Mouse (Mus musculus): Measurements from ENCODE around the gene Vmn2r91. TPM values are rescaled to one million over a fixed set of nuclear protein-coding genes. Genes with fewer than 3 reads are reported as not detected.
"Not testable (repeated sequence)": the region's sequence is repeated elsewhere in the genome, so short reads cannot be mapped to it uniquely, and the experiment has no call there.

The Vmn2r91 gene
- not detected for total RNA-seq (2021)
- long read RNA-seq, experiment 1, result 0 reads
- long read RNA-seq, experiment 2, result 0 reads

DNA sequence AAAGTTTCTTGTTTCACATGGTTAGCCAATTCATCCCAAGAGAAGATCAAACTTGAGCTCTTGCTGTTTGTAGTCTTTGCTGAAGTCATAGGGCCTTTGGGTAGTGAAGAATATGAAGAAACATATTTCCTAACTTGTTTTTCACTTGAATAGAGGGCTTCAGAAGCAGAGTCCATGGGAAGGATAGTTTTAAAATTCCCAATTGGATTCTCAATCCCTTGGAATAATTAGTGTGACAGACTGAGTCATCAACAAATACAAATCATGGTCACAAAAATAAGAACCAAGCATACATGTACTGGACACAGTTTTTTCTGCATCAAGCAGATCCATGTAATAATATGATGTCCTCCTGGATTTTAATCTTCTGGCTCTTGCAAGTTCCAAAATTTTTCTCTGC lies at the start of gene Vmn2r91:
Vmn2r91 (plus strand) TSS at position 301 of the 400 bp plus-strand sequence.
- not testable (repeated sequence) for H3K4me3 ChIP-seq; H3K27ac ChIP-seq; DNase-seq (ENCODE audit: low spot score in 2 of 2)

DNA sequence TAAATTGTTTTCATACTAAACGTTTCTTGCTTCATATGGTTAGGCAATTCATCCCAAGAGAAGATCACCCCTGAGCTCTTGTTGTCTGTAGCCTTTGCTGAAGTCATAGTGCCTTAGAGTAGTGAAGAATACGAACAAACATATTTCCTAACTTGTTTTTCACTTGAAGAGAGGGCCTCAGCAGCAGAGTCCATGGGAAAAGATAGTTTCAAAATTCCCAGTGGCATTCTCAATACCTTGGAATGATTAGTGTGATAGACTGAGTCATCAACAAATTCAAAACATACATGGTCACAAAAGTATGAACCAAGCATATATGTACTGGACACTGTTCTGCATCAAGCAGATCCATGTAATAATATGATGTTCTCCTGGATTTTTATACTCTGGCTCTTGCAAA lies 35.7 kb upstream of the Vmn2r91 start, which contains the start of gene Vmn2r124:
Vmn2r124 (plus strand) TSS at position 301 of the 400 bp plus-strand sequence.
- DNase-seq (ENCODE audit: low spot score in 2 of 2), result no peak
- no peak for TF ChIP-seq CTCF (conservative IDR thresholded peaks at IDR 0.05)
- Histone ChIP-seq H3K4me3 (no peak within 1 kb of the TSS), H3K27ac (no peak within 1 kb of the TSS)

DNA sequence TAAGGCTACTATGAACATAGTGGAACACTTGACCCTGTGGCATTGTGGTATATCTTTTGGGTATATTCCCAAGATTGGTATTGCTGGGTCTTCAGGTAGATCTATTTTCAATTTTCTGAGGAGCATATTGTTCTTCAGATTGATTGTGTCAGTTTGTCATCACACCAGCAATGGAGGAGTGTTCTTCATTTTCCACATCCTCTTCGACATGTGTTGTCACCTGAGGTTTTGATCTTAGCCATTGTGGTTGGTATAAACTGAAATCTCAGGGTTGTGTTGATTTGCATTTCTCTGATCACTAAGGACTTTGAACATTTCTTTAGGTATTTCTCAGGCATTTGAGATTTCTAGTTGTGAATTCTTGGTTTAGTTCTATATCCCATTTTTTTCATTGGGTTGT lies 10.8 kb downstream of the Vmn2r91 start:
- DNase-seq (ENCODE audit: low spot score in 2 of 2); H3K27ac ChIP-seq; H3K4me3 ChIP-seq: not testable (repeated sequence)

DNA sequence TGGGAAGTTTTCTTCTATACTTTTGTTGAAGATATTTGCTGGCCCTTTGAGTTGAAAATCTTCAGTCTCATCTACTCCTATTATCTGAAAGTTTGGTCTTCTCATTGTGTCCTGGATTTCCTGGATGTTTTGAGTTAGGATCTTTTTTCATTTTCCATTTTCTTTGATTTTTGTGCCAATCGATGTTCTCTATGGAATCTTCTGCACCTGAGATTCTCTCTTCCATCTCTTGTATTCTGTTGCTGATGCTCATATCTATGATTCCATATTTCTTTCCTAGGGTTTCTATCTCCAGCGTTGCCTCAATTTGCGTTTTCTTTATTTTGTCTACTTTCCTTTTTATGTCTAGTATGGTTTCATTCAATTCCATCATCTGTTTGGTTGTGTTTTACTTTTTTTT lies 17.4 kb downstream of the Vmn2r91 start:
- not testable (repeated sequence) for H3K27ac ChIP-seq; H3K4me3 ChIP-seq; DNase-seq (ENCODE audit: low spot score in 2 of 2)

DNA sequence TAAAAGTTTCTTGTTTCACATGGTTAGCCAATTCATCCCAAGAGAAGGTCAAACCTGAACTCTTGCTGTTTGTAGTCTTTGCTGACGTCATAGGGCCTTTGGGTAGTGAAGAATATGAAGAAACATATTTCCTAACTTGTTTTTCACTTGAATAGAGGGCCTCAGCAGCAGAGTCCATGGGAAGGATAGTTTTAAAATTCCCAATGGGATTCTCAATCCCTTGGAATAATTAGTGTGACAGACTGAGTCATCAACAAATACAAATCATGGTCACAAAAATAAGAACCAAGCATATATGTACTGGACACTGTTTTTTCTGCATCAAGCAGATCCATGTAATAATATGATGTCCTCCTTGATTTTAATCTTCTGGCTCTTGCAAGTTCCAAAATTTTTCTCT lies 66.8 kb downstream of the Vmn2r91 start, which contains the start of gene Vmn2r92:
Vmn2r92 (plus strand) TSS at position 301 of the 400 bp plus-strand sequence.
- not testable (repeated sequence) for H3K4me3 ChIP-seq; DNase-seq (ENCODE audit: low spot score in 2 of 2); H3K27ac ChIP-seq

DNA sequence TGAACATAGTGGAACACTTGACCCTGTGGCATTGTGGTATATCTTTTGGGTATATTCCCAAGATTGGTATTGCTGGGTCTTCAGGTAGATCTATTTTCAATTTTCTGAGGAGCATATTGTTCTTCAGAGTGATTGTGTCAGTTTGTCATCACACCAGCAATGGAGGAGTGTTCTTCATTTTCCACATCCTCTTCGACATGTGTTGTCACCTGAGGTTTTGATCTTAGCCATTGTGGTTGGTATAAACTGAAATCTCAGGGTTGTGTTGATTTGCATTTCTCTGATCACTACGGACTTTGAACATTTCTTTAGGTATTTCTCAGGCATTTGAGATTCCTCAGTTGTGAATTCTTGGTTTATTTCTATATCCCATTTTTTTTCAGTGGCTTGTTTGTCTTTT lies 76.4 kb downstream of the Vmn2r91 start:
- not testable (repeated sequence) for H3K27ac ChIP-seq; H3K4me3 ChIP-seq; DNase-seq (ENCODE audit: low spot score in 2 of 2)

Other genes with a start within 250 kb of the Vmn2r91 start
- gene Has1, start 229.8 kb upstream of the Vmn2r91 start, total RNA-seq (2021), result under 1 TPM; 0.25 to 0.56 TPM
- gene Fpr1, start 201.1 kb upstream of the Vmn2r91 start, total RNA-seq (2021), result not detected
- gene Fpr2, start 197.2 kb upstream of the Vmn2r91 start, total RNA-seq (2021), result not detected
- not detected for gene Fpr3, start 197.2 kb upstream of the Vmn2r91 start, total RNA-seq (2021)
- not detected for gene Fpr-rs4, start 63.3 kb upstream of the Vmn2r91 start, total RNA-seq (2021)
- gene Vmn2r124, start 35.6 kb upstream of the Vmn2r91 start, total RNA-seq (2021), result under 1 TPM in 1 of 2 experiments, not detected in 1; 0.05 TPM
- gene Vmn2r92, start 66.9 kb downstream of the Vmn2r91 start, total RNA-seq (2021), result not detected
- gene Vmn2r94, start 192.7 kb downstream of the Vmn2r91 start, total RNA-seq (2021), result not detected
- gene Vmn2r93, start 213.1 kb downstream of the Vmn2r91 start, total RNA-seq (2021), result not detected

Data from layer of hippocampus, adult 2 months (tissue).